Comparison of ENCODE assay signal across 9 mouse cellular contexts in the genomic region with DNA sequence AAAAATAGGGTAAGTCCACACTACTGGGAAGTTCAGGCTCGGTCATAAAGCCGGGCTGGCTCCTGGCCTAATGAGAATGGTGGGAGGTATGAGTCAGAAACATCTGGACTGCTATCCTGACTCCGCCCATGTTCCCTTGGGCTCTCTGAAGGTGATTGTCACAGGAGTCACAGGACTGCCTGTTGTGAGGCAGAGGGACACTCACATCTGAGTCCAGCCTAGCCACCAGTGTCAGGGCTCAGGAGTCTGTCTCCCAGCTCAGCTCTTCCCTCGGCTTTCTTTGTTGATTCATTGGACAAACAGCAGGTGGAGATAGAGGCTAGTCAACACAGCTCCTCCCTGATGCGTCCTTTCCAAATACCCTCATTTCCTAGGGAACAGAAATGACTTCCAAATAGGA. TPM values are rescaled to one million over a fixed set of nuclear protein-coding genes. Genes with fewer than 3 reads are reported as not detected.
DNase-seq lines count a peak whose midpoint lies in the region; ATAC-seq and TF ChIP-seq lines count a peak whose summit lies in the region.
"Had no signal": no experiment of that assay in that cellular context is flagged by ENCODE, and none has a peak within 500 bp of the region (broad histone marks: within the 10 kb centered on the region; RNA-seq: fewer than 3 reads in every experiment).

No protein-coding gene starts in this region.

- intact Hi-C loops in left cerebral cortex, postnatal 10 days (cut with DNase I): no loop called here

- peaks cover 30% of the 10 kb centered on the region for H3K4me1 ChIP-seq in kidney, embryonic 16.5 days (ENCODE audit: insufficient read depth, low read length)
- peaks cover 13% of the 10 kb centered on the region for H3K4me1 ChIP-seq in embryonic fibroblast, embryonic 13.5 days (ENCODE audit: control insufficient read depth, insufficient read depth, low read length)
- H3K4me1 ChIP-seq in liver, embryonic 13.5 days (replicated peaks): peaks cover 72% of the 10 kb centered on the region

- WGBS in kidney, embryonic 16.5 days: 24% methylated on average over 5 of the region's 5 CpGs
- WGBS in liver, embryonic 13.5 days (ENCODE audit: insufficient replicate concordance): 59% methylated on average over 5 of the region's 5 CpGs

- no peaks in the 10 kb centered on the region for H3K36me3 ChIP-seq in kidney, embryonic 16.5 days (ENCODE audit: insufficient read depth, low read length)
- H3K36me3 ChIP-seq in liver, embryonic 13.5 days: no peaks in the 10 kb centered on the region

- no peak for ATAC-seq in kidney, embryonic 16.5 days (ENCODE audit: low FRiP score, low TSS enrichment)
- no peak for ATAC-seq in liver, embryonic 13.5 days (ENCODE audit: low read depth)

- H3K27ac ChIP-seq in kidney, embryonic 16.5 days (ENCODE audit: low read length): no peak overlapping the region
- 0 out of 2 replicates have a peak overlapping the region, but pooled peaks have one; percentile 30 for H3K27ac ChIP-seq in embryonic fibroblast, embryonic 13.5 days (ENCODE audit: insufficient read depth, low read length)
- H3K27ac ChIP-seq in liver, embryonic 13.5 days: 0 out of 2 replicates have a peak overlapping the region, but pooled peaks have one; percentile 29

- H3K4me2 ChIP-seq in kidney, embryonic 16.5 days (replicated peaks; ENCODE audit: low read depth, low read length): no peak overlapping the region
- no peak overlapping the region for H3K4me2 ChIP-seq in liver, embryonic 13.5 days

- DNase-seq in kidney, adult 11 months: peak; percentile 26
- DNase-seq in NIH3T3 (ENCODE audit: low read depth): peak; percentile 76
- DNase-seq in liver, embryonic 13.5 days: no peak
- no peak for DNase-seq in left cerebral cortex, postnatal 10 days (ENCODE audit: extremely low spot score in 1 of 2, low spot score in 2 of 2)
- DNase-seq in ovary, postnatal 36 days (ENCODE audit: low spot score): no peak
- DNase-seq in frontal cortex, postnatal 14 days (ENCODE audit: low spot score in 2 of 2): no peak

- no peak for TF ChIP-seq POLR2A in embryonic fibroblast, embryonic 13.5 days (IDR thresholded peaks at IDR 0.05; ENCODE audit: low read depth, low read length)

- H3K9me3 ChIP-seq in kidney, embryonic 16.5 days (ENCODE audit: low read length): no peaks in the 10 kb centered on the region
- H3K9me3 ChIP-seq in liver, embryonic 13.5 days (replicated peaks): no peaks in the 10 kb centered on the region

- no peak overlapping the region for H3K4me3 ChIP-seq in kidney, embryonic 16.5 days (ENCODE audit: low read length)
- no peak overlapping the region for H3K4me3 ChIP-seq in embryonic fibroblast, embryonic 13.5 days (ENCODE audit: insufficient read depth, low read length)
- no peak overlapping the region for H3K4me3 ChIP-seq in liver, embryonic 13.5 days (replicated peaks)

- 0 out of 2 replicates have a peak, but pooled peaks cover 11% of the 10 kb centered on the region for H3K27me3 ChIP-seq in kidney, embryonic 16.5 days (ENCODE audit: insufficient read depth, low read length)
- H3K27me3 ChIP-seq in liver, embryonic 13.5 days: 0 out of 2 replicates have a peak, but pooled peaks cover 4% of the 10 kb centered on the region

- no peak overlapping the region for H3K9ac ChIP-seq in kidney, embryonic 16.5 days (replicated peaks; ENCODE audit: low read length)
- H3K9ac ChIP-seq in liver, embryonic 13.5 days: no peak overlapping the region

- no peak for TF ChIP-seq CTCF in embryonic fibroblast, embryonic 13.5 days (IDR thresholded peaks at IDR 0.05; ENCODE audit: borderline replicate concordance, insufficient read depth, low read length)

RNA-seq across cellular contexts. Expression of gene Qprt, which starts 4.1 kb away (rescaled TPM):
- 24.4 and 26.2 TPM in 2 replicates for polyA plus RNA-seq in kidney, embryonic 16.5 days (2015; fragmentation: Nextera tagmentation; extraction: Ambion mirVana)
- 0.25 TPM in 1 of 2 replicates, not detected in the other for polyA plus RNA-seq in embryonic fibroblast, embryonic 13.5 days (2011; ENCODE audit: insufficient read length, low read depth, missing spikeins)
- 44.4 and 49.1 TPM in 2 replicates for polyA plus RNA-seq in liver, embryonic 13.5 days (2015; fragmentation: Nextera tagmentation; extraction: Ambion mirVana)
- under 1 TPM in 1 of 2 experiments, not detected in 1; 0.22 TPM for total RNA-seq in left cerebral cortex, postnatal 10 days (2021)

RNA-seq across cellular contexts. Expression of gene Spn, which starts 19.7 kb away (rescaled TPM):
- polyA plus RNA-seq in kidney, embryonic 16.5 days (2015; fragmentation: Nextera tagmentation; extraction: Ambion mirVana): 0.21 and 0.32 TPM in 2 replicates
- not detected in 2 replicates for polyA plus RNA-seq in embryonic fibroblast, embryonic 13.5 days (2011; ENCODE audit: insufficient read length, low read depth, missing spikeins)
- polyA plus RNA-seq in liver, embryonic 13.5 days (2015; fragmentation: Nextera tagmentation; extraction: Ambion mirVana): 8.2 and 8.7 TPM in 2 replicates
- total RNA-seq in left cerebral cortex, postnatal 10 days (2021): under 1 TPM; 0.11 to 0.12 TPM

RNA-seq across cellular contexts. Expression of gene AI467606, which starts 26.8 kb away (rescaled TPM):
- polyA plus RNA-seq in kidney, embryonic 16.5 days (2015; fragmentation: Nextera tagmentation; extraction: Ambion mirVana): 5.3 and 5.4 TPM in 2 replicates
- 0.42 and 1.1 TPM in 2 replicates for polyA plus RNA-seq in embryonic fibroblast, embryonic 13.5 days (2011; ENCODE audit: insufficient read length, low read depth, missing spikeins)
- 7.0 and 7.3 TPM in 2 replicates for polyA plus RNA-seq in liver, embryonic 13.5 days (2015; fragmentation: Nextera tagmentation; extraction: Ambion mirVana)
- total RNA-seq in left cerebral cortex, postnatal 10 days (2021): 1 to 10 TPM; 1.4 to 2.1 TPM

RNA-seq across cellular contexts. Expression of gene Zg16, which starts 30.8 kb away (rescaled TPM):
- polyA plus RNA-seq in kidney, embryonic 16.5 days (2015; fragmentation: Nextera tagmentation; extraction: Ambion mirVana): not detected in 2 replicates
- polyA plus RNA-seq in embryonic fibroblast, embryonic 13.5 days (2011; ENCODE audit: insufficient read length, low read depth, missing spikeins): not detected in 2 replicates
- polyA plus RNA-seq in liver, embryonic 13.5 days (2015; fragmentation: Nextera tagmentation; extraction: Ambion mirVana): not detected in 2 replicates
- not detected for total RNA-seq in left cerebral cortex, postnatal 10 days (2021)
- total RNA-seq: adrenal gland, adult 18-20 months had no signal

Comparison
In these comparisons a context has a peak if more than half of its experiments do, and no peak if none do; other contexts are left out.
1. DNase-seq: peak in kidney, adult 11 months (single experiment) and NIH3T3 (single experiment); none in liver, embryonic 13.5 days (single experiment), left cerebral cortex, postnatal 10 days (0 of 2), ovary, postnatal 36 days (single experiment) and frontal cortex, postnatal 14 days (0 of 2).
2. RNA of gene Qprt, which starts 4.1 kb away (polyA plus RNA-seq): 44.4 to 49.1 TPM in liver, embryonic 13.5 days and 24.4 to 26.2 TPM in kidney, embryonic 16.5 days; 0.25 TPM in embryonic fibroblast, embryonic 13.5 days; every median in the first group is over 10 times any median in the second.